12 mouse cellular contexts compared by ENCODE assay signal in the genomic region with DNA sequence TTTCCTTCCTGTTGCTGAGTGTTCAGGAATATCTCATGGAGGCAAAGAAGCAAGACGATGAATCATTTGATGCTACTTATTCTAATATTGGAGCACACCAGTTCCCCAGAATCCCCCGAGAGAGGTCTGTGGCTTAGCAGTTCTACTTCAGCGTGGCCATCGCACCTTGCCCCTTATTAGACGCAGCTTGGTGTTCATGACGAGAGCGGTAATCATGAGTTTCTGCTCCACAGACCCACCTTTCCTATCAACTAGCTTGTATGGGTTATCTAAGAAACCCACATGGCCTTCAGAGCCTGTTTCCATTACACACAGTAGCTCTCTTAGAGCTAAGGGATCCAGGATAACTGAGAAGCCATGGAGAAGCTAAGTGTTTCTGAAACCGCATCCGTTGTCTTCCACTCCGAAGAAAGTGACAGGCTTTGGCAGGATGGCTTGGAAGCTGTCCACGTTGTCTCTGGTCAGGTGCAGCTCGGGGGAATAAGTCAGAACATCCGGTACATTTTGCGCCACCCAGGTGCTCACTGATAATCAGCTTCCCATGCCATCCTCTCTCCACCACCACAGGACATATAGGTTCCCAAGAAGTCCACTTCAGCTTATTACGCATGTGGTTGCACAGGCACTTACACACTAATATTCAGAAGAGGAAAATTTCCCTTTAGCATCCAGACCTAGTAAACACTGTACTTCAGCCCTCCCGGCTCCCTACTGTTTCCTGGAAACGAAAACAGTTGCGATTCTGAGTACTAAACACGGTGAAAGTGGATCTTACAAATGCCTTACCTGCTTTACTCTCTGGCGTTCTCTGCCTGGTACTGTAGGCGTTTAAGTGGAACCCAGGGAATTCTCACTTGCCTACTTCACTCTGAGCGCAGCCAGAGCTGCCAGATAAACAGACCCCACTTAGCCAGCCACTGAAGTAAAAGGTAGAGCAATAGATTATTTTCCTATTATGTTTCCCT. TPM values are rescaled to one million over a fixed set of nuclear protein-coding genes. Genes with fewer than 3 reads are reported as not detected.
A peak's percentile ranks its signal among the peaks of the same experiment; 100 is the strongest.
DNase-seq lines count a peak whose midpoint lies in the region; ATAC-seq lines count a peak whose summit lies in the region.
"Had no signal": no experiment of that assay in that cellular context is flagged by ENCODE, and none has a peak within 500 bp of the region (broad histone marks: within the 10 kb centered on the region; RNA-seq: fewer than 3 reads in every experiment).

No protein-coding gene starts in this region.

- ATAC-seq in heart, embryonic 11.5 days (replicated peaks; ENCODE audit: insufficient number of reproducible peaks, low FRiP score, low TSS enrichment): peak; percentile 52; the same call in 1 of the 2 replicates
- ATAC-seq in megakaryocyte progenitor cell, adult 5-6 weeks (replicated peaks; ENCODE audit: poor library complexity): peak; percentile 37

- H3K9ac ChIP-seq in heart, embryonic 11.5 days (ENCODE audit: low read depth, low read length): no peak overlapping the region
- H3K9ac ChIP-seq: limb, embryonic 12.5 days had no signal

- DNase-seq in heart, adult 9 months (ENCODE audit: low spot score in 2 of 2): no peak
- peak; percentile 67 for DNase-seq in c-Kit-positive CD71-positive TER-119-negative erythroid progenitor cells, embryonic 14.5 days (ENCODE audit: low read depth)
- DNase-seq in thymus, postnatal 4 days: no peak
- DNase-seq in layer of hippocampus, adult 8-10 months (ENCODE audit: low spot score in 2 of 2): no peak
- DNase-seq in ovary, postnatal 14 days (ENCODE audit: low spot score): no peak
- DNase-seq: gastrocnemius, adult 2 months; kidney, postnatal 4 days had no signal

- no peaks in the 10 kb centered on the region for H3K9me3 ChIP-seq in heart, embryonic 11.5 days (replicated peaks; ENCODE audit: control insufficient read depth, low read length)
- H3K9me3 ChIP-seq in erythroblast, embryonic 14.5 days (ENCODE audit: control insufficient read depth, low read length): no peaks in the 10 kb centered on the region
- H3K9me3 ChIP-seq: limb, embryonic 12.5 days; midbrain, embryonic 10.5 days had no signal

- H3K4me3 ChIP-seq in heart, embryonic 11.5 days (ENCODE audit: low read depth, low read length): no peak overlapping the region
- peak overlapping the region; percentile 54 for H3K4me3 ChIP-seq in erythroblast, embryonic 14.5 days (replicated peaks)
- H3K4me3 ChIP-seq: gastrocnemius, adult 2 months; limb, embryonic 12.5 days; midbrain, embryonic 10.5 days had no signal

- H3K27me3 ChIP-seq in heart, embryonic 11.5 days (ENCODE audit: control insufficient read depth, insufficient read depth, low read length): no peaks in the 10 kb centered on the region
- no peaks in the 10 kb centered on the region for H3K27me3 ChIP-seq in erythroblast, embryonic 14.5 days (ENCODE audit: control insufficient read depth)
- H3K27me3 ChIP-seq: limb, embryonic 12.5 days had no signal

- H3K27ac ChIP-seq in heart, embryonic 11.5 days (ENCODE audit: low read depth, low read length): no peak overlapping the region
- H3K27ac ChIP-seq: gastrocnemius, adult 2 months; limb, embryonic 12.5 days; midbrain, embryonic 10.5 days had no signal

- no peaks in the 10 kb centered on the region for H3K36me3 ChIP-seq in heart, embryonic 11.5 days (ENCODE audit: control insufficient read depth, insufficient read depth, low read length)
- H3K36me3 ChIP-seq in erythroblast, embryonic 14.5 days (ENCODE audit: control insufficient read depth): peaks cover 3% of the 10 kb centered on the region
- H3K36me3 ChIP-seq: limb, embryonic 12.5 days; midbrain, embryonic 10.5 days had no signal

- no peaks in the 10 kb centered on the region for H3K4me1 ChIP-seq in heart, embryonic 11.5 days (ENCODE audit: control insufficient read depth, insufficient read depth, low read length)
- H3K4me1 ChIP-seq in erythroblast, embryonic 14.5 days (ENCODE audit: control insufficient read depth): peaks cover 95% of the 10 kb centered on the region
- H3K4me1 ChIP-seq: midbrain, embryonic 10.5 days had no signal

- 74% methylated on average over 22 of the region's 22 CpGs for WGBS in heart, embryonic 11.5 days (ENCODE audit: insufficient replicate concordance)

- H3K4me2 ChIP-seq in heart, embryonic 11.5 days: 0 out of 2 replicates have a peak overlapping the region, but pooled peaks have one; percentile 12
- H3K4me2 ChIP-seq: limb, embryonic 12.5 days had no signal

RNA-seq across cellular contexts. Expression of gene Cd47, which starts 25.0 kb away (rescaled TPM):
- polyA plus RNA-seq in heart, embryonic 11.5 days (2014; fragmentation: Nextera tagmentation; extraction: Ambion mirVana): 55.3 and 58.5 TPM in 2 replicates
- 19.2 and 22.4 TPM in 2 replicates for polyA plus RNA-seq in erythroblast, embryonic 14.5 days (2012)
- 435 and 460 TPM in 2 replicates for total RNA-seq in megakaryocyte progenitor cell, adult 5-6 weeks (2015)
- 188 and 213 TPM in 2 replicates for total RNA-seq in megakaryocyte progenitor cell, adult 5-6 weeks (2017)
- 100 to 1,000 TPM; 206 to 235 (median 218) TPM for total RNA-seq in layer of hippocampus, adult 8-10 months (2022)
